ENCODE assay signal across 8 mouse cellular contexts in genomic region chr11:97619391-97619795, GRCm38 (mm10). TPM values are rescaled to one million over a fixed set of nuclear protein-coding genes. Genes with fewer than 3 reads are reported as not detected.
A peak's percentile ranks its signal among the peaks of the same experiment; 100 is the strongest.
DNase-seq lines count a peak whose midpoint lies in the region; ATAC-seq and TF ChIP-seq lines count a peak whose summit lies in the region.
"Had no signal": no experiment of that assay in that cellular context is flagged by ENCODE, and none has a peak within 500 bp of the region (broad histone marks: within the 10 kb centered on the region; RNA-seq: fewer than 3 reads in every experiment).

No protein-coding gene starts in this region.

- H3K9ac ChIP-seq in forebrain, embryonic 12.5 days: no peak overlapping the region
- no peak overlapping the region for H3K9ac ChIP-seq in hindbrain, postnatal 0 days (replicated peaks; ENCODE audit: low read length)

- H3K36me3 ChIP-seq in thymus, adult 2 months (ENCODE audit: control insufficient read depth, insufficient read depth, low read length): no peaks in the 10 kb centered on the region
- no peaks in the 10 kb centered on the region for H3K36me3 ChIP-seq in forebrain, embryonic 12.5 days (replicated peaks)
- H3K36me3 ChIP-seq in hindbrain, postnatal 0 days (ENCODE audit: insufficient read depth, low read length): no peaks in the 10 kb centered on the region

- WGBS in thymus, adult 2 months: 47% methylated on average over 5 of the region's 5 CpGs
- WGBS in forebrain, embryonic 12.5 days: 39% methylated on average over 5 of the region's 5 CpGs
- whole genome bisulfite sequencing in hindbrain, postnatal 0 days: 21% methylated on average over 5 of the region's 5 CpGs
- 45% methylated on average over 5 of the region's 5 CpGs for WGBS in lung, adult 2 months

- no peak for TF ChIP-seq POLR2A in thymus, adult 2 months (IDR thresholded peaks at IDR 0.05; ENCODE audit: control insufficient read depth, extremely low read depth, insufficient read depth, low read length, poor library complexity)
- TF ChIP-seq POLR2A in lung, adult 2 months (IDR thresholded peaks at IDR 0.05; ENCODE audit: borderline replicate concordance, extremely low read depth, low read depth, low read length): no peak

- H3K4me1 ChIP-seq in thymus, adult 2 months (replicated peaks; ENCODE audit: control insufficient read depth, insufficient read depth, low read length): no peaks in the 10 kb centered on the region
- peaks cover 9% of the 10 kb centered on the region; the same call in 1 of the 2 replicates for H3K4me1 ChIP-seq in forebrain, embryonic 12.5 days
- H3K4me1 ChIP-seq in hindbrain, postnatal 0 days (ENCODE audit: insufficient read depth, low read length): no peaks in the 10 kb centered on the region
- no peaks in the 10 kb centered on the region for H3K4me1 ChIP-seq in lung, adult 2 months (ENCODE audit: control insufficient read depth, insufficient read depth, low read length)

- H3K4me3 ChIP-seq in thymus, adult 2 months (ENCODE audit: control insufficient read depth, insufficient read depth, low read length): no peak overlapping the region
- H3K4me3 ChIP-seq in forebrain, embryonic 12.5 days (replicated peaks): no peak overlapping the region
- H3K4me3 ChIP-seq in hindbrain, postnatal 0 days (ENCODE audit: low read length): no peak overlapping the region
- H3K4me3 ChIP-seq in lung, adult 2 months (replicated peaks; ENCODE audit: extremely low read depth, low read depth, low read length): no peak overlapping the region
- H3K4me3 ChIP-seq: megakaryocyte, embryonic 14.5 days had no signal

- H3K27ac ChIP-seq in thymus, adult 2 months (ENCODE audit: control insufficient read depth, insufficient read depth, low read length): no peak overlapping the region
- H3K27ac ChIP-seq in forebrain, embryonic 12.5 days: no peak overlapping the region
- H3K27ac ChIP-seq in hindbrain, postnatal 0 days: no peak overlapping the region

- H3K4me2 ChIP-seq in forebrain, embryonic 12.5 days: no peak overlapping the region
- H3K4me2 ChIP-seq in hindbrain, postnatal 0 days (ENCODE audit: low read depth, low read length): no peak overlapping the region

- H3K27me3 ChIP-seq in thymus, adult 2 months (ENCODE audit: control insufficient read depth, insufficient read depth, low read length): no peaks in the 10 kb centered on the region; the same call in 1 of the 2 replicates
- H3K27me3 ChIP-seq in forebrain, embryonic 12.5 days: peaks cover 55% of the 10 kb centered on the region
- H3K27me3 ChIP-seq in hindbrain, postnatal 0 days (ENCODE audit: insufficient read depth, low read length): no peaks in the 10 kb centered on the region

- TF ChIP-seq CTCF in thymus, adult 2 months (IDR thresholded peaks at IDR 0.05; ENCODE audit: borderline replicate concordance, control insufficient read depth, extremely low read depth, insufficient read depth, low read length, poor library complexity): no peak
- peak; percentile 81 for TF ChIP-seq CTCF in hindbrain, postnatal 0 days (IDR thresholded peaks at IDR 0.05; ENCODE audit: low read depth)
- TF ChIP-seq CTCF in lung, adult 2 months (IDR thresholded peaks at IDR 0.05; ENCODE audit: insufficient read depth, low read length): peak; percentile 62

- H3K9me3 ChIP-seq in forebrain, embryonic 12.5 days: no peaks in the 10 kb centered on the region
- H3K9me3 ChIP-seq in hindbrain, postnatal 0 days (ENCODE audit: low read length): no peaks in the 10 kb centered on the region

- ATAC-seq in forebrain, embryonic 12.5 days (ENCODE audit: low FRiP score): 0 out of 2 replicates have a peak, but pooled peaks have one; percentile 51
- peak; percentile 85 for ATAC-seq in hindbrain, postnatal 0 days

- DNase-seq in thymus, postnatal 36 days: peak; percentile 14 to 19
- no peak for DNase-seq in thymus, adult 2 months
- peak; percentile 83 to 90 for DNase-seq in adrenal gland, postnatal 36 days
- peak; percentile 92 for DNase-seq in hindbrain, postnatal 0 days (ENCODE audit: low spot score)
- DNase-seq in lung, adult 2 months: peak; percentile 62
- peak; percentile 59 for DNase-seq in right cerebral cortex, postnatal 25 days

RNA-seq across cellular contexts. Expression of gene Epop, which starts 10.1 kb away (rescaled TPM):
- polyA plus RNA-seq in thymus, adult 2 months (2012; rRNA removed): 5.6 and 8.4 TPM in 2 replicates
- total RNA-seq in adrenal gland, postnatal 36 days (2021): 1 to 10 TPM; 4.9 to 5.8 TPM
- 10.0 and 11.9 TPM in 2 replicates for polyA plus RNA-seq in forebrain, embryonic 12.5 days (2016; fragmentation: Nextera tagmentation; extraction: Ambion mirVana)
- 11.0 and 12.0 TPM in 2 replicates for total RNA-seq in hindbrain, postnatal 0 days (2014; rRNA removed)
- 2.3 and 2.4 TPM in 2 replicates for polyA plus RNA-seq in hindbrain, postnatal 0 days (2015; fragmentation: Nextera tagmentation; extraction: Ambion mirVana)
- polyA plus RNA-seq in lung, adult 2 months (2012; rRNA removed): 6.4 and 12.3 TPM in 2 replicates

RNA-seq across cellular contexts. Expression of gene Srcin1, which starts 43.4 kb away (rescaled TPM):
- 0.32 and 0.55 TPM in 2 replicates for polyA plus RNA-seq in thymus, adult 2 months (2012; rRNA removed)
- 10 to 100 TPM in 1 of 2 experiments, 1 to 10 TPM in 1; 6.8 to 14.5 TPM for total RNA-seq in adrenal gland, postnatal 36 days (2021)
- 5.2 and 5.7 TPM in 2 replicates for polyA plus RNA-seq in forebrain, embryonic 12.5 days (2016; fragmentation: Nextera tagmentation; extraction: Ambion mirVana)
- 104 and 141 TPM in 2 replicates for total RNA-seq in hindbrain, postnatal 0 days (2014; rRNA removed)
- polyA plus RNA-seq in hindbrain, postnatal 0 days (2015; fragmentation: Nextera tagmentation; extraction: Ambion mirVana): 14.3 and 14.7 TPM in 2 replicates
- 6.4 and 7.0 TPM in 2 replicates for polyA plus RNA-seq in lung, adult 2 months (2012; rRNA removed)

RNA-seq across cellular contexts. Expression of gene Mllt6, which starts 43.8 kb away (rescaled TPM):
- polyA plus RNA-seq in thymus, adult 2 months (2012; rRNA removed): 89.5 and 99.1 TPM in 2 replicates
- 10 to 100 TPM; 38.6 to 41.5 TPM for total RNA-seq in adrenal gland, postnatal 36 days (2021)
- polyA plus RNA-seq in forebrain, embryonic 12.5 days (2016; fragmentation: Nextera tagmentation; extraction: Ambion mirVana): 3.3 and 3.7 TPM in 2 replicates
- total RNA-seq in hindbrain, postnatal 0 days (2014; rRNA removed): 43.9 and 60.8 TPM in 2 replicates
- 1.5 and 1.7 TPM in 2 replicates for polyA plus RNA-seq in hindbrain, postnatal 0 days (2015; fragmentation: Nextera tagmentation; extraction: Ambion mirVana)
- 65.9 and 79.6 TPM in 2 replicates for polyA plus RNA-seq in lung, adult 2 months (2012; rRNA removed)

Comparison
In these comparisons a context has a peak if more than half of its experiments do, and no peak if none do; other contexts are left out.
1. RNA of gene Mllt6, which starts 43.8 kb away (polyA plus RNA-seq): 89.5 to 99.1 TPM in thymus, adult 2 months and 65.9 to 79.6 TPM in lung, adult 2 months; 3.3 to 3.7 TPM in forebrain, embryonic 12.5 days and 1.5 to 1.7 TPM in hindbrain, postnatal 0 days; every median in the first group is over 10 times any median in the second.